Mouse (Mus musculus) ZHBTc4 (cell line): ENCODE results near the gene Golga7b.
A peak's percentile ranks its signal among the peaks of the same experiment; 100 is the strongest.

Experiments used
- DNase-seq: peaks from one replicate; pipeline ENCODE4 v3.0.0-alpha.2; 2011; ENCODE audit warnings: low read depth, low spot score

The Golga7b gene

DNA sequence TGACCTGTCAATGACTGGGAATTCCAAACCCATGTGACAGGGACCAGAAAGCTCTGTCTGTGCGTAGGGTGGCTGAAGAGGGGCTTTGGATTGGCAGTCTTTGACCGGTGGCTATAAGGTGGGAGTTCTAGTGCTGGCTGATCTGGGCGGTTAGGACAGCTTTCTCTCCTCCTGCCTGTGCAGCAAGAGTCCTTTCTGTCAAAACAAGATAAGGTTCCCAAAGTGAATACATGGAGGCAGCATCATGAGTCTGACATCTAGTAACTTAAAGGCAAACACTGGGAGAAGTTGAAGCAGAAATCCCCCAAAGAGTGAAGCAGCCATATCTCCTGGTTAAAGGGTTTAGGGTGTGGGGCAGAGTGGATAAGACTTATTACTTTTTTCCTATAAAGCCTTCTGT is at the start of gene Golga7b:
Gene Golga7b (plus strand): TSS at position 56 of the 400 bp plus-strand sequence.
- DNase-seq = no peak

DNA sequence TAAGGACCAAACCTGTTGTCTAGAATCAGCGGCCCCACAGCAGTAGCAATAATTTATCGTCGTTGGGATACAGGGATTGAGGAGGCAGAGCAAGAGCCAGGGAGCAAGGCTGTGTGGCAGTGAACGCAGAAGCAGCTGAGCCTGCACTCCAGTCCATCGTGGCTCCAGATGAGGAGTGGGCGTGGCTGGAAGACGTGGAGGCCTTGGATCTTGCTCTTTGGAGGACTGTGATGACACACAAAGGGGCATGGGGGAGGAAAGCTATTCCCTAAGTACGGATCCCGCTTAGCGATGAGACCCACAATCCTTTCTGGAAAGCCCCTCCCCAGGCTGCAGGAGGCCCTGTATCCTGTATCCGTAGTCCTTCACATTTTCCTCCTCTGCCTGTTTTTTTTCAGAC is 49.3 kb upstream of the Golga7b start:
- DNase-seq = peak; percentile 48

DNA sequence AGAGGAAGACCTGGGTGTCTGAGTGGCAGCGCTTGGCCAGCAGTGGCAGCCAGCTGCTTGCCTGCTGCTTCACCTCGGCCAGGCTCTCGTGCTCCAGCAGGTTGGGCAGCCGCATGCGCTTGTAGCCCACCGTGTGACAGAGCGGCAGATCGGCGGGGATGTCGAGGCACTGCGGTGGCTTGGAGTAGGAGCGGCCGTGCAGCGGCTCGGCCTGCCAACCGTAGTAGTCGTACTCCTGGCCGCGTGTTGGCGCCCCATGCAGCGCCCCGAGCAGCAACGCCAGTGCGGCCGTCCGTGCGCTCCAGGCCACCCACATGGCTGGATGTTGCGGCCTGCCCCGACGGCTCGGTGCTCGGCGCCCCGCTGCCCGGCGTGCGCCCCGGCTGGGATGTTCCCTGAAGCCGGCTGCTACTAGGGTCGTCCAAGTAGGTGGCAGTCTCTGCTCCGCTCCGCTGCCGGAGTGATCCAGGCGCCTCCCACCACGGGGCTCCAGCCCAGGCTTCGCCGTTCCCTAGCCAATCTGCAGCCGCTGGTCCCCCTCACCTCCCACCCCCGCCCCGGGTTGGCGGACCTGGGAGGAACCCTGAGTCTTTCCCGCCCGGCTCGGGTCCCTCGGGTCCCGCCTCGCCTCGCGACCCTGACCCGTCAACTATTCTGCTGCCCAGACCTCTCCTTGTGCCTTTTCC is 45.5 kb upstream of the Golga7b start, which contains the start of gene Sfrp5:
Gene Sfrp5 (minus strand): TSS at position 557 of the 686 bp plus-strand sequence.
- peak; percentile 70 for DNase-seq

DNA sequence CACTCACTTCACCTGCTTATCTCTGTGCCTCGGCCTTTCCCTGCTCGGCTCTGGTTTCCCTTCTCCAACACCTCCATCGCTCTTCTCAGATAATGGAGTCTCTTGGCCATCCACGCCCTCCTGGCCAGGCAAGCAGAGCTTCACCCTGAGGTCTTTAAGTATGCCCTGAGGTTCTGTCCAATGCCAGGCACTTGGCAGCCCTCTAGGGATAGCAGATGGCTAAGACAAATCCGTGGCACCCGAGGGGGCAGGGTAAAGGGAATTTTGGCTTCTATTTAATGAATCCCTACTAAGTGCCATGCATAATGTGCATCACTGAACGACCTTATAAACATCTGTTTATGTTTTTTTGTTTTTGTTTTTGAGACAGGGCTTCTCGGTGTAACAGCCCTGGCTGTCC is 44.9 kb upstream of the Golga7b start:
- no peak for DNase-seq

DNA sequence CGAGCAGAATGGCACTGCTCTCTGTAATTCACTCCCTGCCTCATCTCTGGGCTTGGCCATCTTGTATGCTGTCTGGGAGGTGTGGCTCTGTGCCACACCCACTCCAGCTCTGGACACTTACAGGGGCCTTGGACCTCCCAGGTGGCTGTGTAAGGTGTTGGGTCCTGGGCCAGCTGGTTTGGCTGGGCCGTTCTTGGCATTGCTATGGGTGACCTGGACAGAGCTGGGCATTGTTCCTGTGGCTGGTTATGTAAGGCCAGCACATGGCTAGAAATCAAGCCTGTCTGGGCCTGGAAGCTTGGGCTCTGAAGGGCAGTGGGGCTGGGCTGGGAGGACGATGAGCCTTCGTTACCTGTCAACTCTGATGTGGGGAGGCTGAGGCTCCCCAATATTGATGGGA is 43.1 kb upstream of the Golga7b start:
- no peak for DNase-seq

DNA sequence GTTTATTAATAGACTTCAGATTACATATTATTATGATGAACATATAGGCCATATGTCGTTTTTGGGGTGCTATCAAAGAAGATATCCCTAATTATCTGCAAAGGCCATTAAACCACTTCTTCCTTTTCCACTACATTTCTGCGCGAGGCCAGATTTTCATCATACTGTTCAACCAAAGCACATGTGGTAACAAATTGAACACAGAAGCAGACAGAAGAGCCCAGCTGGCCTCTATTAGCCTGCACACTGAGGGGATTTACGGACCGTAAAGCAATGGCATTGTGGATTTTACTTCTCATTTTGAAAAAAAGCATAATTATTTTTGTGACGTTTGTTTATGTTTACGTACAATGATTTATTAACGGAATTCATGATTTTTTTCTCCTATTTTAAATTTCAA is 42.2 kb upstream of the Golga7b start:
- DNase-seq = no peak

DNA sequence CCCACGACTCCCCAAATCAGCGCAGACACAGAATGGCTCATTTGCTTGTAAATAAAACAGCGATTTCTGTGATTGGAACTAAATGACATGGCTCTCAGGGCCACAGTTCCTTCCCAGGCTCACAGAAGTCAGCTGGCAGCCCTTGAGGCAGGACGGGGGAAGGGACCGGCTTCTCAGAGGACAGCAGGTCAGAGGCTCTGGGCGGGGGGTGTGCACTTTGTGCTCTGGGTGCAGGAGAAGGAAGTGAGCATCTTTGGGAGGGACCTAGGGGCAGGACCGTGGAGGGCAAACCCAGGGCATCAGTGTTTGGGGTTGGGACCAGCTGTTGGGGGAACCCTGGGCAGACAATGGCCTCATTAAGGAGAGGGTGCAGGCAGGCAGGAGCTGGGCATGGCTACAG is 37.9 kb upstream of the Golga7b start:
- no peak for DNase-seq

DNA sequence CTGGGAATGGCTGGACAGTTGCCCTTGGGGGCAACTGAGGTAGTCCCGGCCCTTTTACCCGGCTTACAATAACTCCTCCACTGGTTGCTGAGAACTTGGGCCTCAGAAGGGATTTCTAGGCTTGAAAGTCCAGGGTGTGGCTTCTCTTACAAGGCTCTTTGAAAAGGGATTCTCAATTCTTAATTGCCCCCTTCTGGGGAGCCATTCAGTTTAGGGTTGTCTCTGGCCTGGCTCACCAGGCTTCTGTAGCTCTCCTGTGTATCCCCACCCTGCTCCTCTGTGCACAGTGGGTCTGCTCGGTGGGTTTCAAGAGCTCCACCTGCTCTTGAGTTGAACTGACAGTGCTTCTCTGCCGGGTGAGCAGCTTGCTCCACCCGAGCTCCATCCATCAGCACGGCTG is 37.4 kb upstream of the Golga7b start:
- DNase-seq = peak; percentile 73

DNA sequence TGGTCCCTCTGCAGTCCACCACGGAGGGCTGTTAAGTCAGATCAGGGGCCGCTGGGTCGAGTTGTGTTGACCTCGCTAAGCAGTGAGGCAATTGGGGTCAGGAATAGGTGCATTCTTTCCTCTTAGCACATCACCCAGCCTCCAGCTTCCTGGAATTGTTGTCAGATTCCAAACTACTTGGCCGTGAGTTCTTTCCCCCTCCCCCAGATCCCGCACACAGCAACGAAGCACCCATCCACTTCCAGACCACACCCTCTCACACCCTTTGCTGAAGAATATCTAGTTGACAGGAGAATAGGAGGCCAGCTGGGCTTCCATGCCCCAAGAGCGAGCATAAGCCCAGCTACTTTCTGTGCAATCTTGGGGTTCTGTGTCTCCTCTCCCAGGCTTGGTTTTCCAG is 35.4 kb upstream of the Golga7b start:
- DNase-seq = peak; percentile 50

DNA sequence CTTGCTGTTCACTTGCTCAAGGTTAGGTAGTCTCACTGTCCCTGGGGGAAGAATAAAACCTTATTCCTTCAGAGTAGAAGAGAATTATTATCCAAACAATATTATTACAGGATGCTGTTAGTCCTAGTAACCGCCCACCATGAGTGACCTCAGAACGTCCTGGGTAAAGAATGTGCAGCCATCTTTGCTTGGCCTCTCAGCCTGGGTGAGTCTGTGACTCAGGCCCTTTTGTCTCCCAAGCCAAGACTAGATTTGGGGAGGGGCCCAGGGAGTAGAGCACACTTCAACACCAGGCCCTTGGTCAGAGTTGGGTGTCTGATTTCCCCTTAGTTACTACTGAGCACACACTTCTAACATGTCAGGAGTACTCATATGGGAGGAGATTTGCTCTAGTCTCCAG is 32.8 kb upstream of the Golga7b start:
- peak; percentile 25 for DNase-seq

DNA sequence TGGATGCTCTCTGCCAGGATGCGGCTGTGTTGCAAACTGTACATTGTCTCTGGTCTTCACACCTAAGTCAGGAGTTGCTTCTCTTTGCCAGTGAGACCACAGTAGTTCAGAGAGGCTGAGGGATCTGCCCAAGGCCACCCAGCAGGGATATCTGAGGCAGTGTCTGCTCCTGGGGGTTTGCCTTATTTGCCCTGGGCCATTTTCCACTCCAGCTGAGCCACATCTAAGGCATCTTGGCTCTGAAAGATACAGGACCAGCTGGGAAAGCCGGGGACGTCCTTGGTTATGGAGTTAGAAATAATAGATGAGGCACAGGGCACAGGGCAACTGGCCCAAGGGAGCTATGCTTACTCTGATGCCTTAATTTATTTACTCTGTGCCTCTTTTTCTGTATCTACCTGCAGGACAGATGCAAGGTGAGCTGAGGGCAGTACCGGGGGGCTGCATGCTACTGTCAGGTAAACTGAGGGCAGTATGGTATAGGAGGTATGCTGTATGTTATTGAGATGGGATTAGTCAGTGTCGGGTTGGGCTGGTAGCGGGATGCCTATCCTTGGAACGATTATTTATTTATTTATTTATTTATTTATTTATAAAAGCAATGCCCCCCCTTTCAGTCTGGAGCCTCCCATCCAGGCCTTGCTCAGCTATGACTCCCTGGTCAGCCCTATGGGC is 30.5 kb upstream of the Golga7b start:
- no peak for DNase-seq

DNA sequence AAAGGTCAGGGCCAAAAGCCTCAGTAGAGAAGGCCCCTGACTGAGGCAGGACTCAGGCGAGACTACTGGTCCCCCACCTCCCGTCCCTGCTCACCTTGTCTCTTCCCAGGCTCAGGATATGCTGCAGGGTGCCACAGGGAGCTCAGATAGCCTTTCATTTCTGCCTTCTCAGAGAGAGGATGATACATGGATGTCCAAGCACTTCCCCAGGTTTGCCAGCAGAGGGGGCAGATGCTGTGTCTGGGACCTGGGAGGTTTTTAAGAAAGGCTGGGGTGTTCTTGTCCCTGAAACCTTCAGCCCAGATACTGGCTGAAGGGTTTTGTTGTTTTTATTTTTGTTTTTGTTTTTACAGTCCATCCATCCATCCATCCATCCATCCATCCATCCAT is 30.0 kb upstream of the Golga7b start:
- DNase-seq = peak; percentile 59

DNA sequence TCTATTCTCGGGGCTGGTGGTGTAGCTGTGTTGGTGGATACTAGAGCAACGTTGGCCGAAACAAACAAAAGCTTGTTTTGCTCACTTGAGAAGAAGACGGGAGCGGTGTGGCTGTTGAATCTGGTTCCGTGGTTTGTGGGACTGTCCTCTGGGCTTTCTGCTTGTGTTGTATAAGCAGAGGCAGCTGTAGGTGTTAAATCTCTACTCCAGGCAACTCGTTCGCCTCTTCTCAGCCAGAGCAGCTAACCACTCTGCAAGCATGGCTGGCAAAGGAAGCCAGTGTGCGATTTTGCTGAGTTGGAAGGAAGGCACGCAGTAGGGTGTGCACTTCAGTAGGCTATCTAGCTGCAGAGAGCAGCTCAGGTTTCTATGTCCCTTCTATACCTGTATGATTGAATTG is 20.9 kb upstream of the Golga7b start:
- DNase-seq = no peak

DNA sequence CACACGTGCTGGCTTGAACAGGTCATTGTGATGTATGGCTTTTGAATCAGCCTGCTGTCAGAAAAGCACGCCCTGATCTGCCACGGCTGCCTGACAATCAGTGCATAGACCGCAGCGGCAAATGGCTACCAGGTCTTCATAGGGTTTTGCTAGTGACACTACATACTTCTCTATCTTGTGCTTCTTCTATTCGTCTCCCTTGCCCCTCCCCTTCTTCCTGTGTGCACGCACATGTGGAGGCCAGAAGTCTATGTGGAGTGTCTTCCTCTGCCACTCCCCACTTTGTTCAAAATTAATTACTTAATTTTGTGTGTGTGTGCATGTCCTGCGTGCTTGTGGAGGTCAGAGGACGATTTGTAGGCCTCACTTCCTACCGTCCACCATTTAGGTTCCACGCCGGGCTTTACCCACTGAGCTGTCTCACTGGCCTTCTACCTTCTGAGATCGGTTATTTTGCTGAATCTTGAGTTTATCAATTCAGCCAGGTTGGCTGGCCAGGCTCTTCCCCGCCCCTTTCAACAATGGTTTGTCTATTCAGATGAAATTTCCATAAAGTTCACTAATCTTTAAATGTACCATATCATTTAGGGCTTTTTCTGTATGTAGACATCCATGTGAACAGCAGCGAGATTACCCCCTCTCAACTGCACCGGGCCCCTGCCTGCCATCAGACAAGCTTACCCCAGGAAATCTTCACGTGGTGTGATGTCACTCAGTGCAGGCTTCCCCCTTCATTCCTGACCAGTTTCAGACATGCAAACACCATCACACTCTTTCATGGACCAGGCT is 17.7 kb upstream of the Golga7b start:
- no peak for DNase-seq

DNA sequence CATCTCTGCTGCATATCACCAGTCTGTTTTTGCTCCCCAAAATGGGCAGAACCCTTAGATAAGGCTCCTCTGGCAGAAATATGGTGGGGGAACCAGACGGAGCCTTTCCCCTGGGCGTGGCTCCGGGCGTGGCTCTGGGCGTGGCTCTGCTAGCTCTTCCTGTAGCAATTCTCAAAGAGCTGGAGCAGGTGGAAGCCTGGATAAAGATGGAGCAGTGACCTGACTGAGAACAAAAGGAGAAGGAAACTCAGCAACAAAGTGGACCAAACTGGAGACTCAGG is 17.1 kb upstream of the Golga7b start:
- DNase-seq = no peak

DNA sequence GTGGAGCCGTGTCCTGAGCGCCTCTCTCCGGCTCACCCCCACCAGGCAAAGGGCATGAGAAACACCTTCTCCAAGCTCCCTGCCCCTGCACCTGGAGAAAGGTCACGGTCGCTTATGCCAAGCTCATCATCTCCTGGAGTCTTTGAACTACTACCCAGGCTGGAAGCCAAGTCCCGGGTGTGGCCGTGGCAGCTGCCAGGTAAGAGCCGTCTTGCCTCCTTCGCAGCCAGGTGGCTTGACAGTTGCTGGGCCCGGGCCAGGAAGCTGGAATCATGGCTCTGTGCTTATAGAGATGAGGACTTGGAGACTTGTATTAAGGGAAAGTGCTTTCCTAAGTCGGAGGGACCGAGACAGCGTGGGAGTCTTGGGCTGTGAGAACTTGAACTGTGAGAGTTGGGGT is 16.4 kb upstream of the Golga7b start:
- DNase-seq = no peak

DNA sequence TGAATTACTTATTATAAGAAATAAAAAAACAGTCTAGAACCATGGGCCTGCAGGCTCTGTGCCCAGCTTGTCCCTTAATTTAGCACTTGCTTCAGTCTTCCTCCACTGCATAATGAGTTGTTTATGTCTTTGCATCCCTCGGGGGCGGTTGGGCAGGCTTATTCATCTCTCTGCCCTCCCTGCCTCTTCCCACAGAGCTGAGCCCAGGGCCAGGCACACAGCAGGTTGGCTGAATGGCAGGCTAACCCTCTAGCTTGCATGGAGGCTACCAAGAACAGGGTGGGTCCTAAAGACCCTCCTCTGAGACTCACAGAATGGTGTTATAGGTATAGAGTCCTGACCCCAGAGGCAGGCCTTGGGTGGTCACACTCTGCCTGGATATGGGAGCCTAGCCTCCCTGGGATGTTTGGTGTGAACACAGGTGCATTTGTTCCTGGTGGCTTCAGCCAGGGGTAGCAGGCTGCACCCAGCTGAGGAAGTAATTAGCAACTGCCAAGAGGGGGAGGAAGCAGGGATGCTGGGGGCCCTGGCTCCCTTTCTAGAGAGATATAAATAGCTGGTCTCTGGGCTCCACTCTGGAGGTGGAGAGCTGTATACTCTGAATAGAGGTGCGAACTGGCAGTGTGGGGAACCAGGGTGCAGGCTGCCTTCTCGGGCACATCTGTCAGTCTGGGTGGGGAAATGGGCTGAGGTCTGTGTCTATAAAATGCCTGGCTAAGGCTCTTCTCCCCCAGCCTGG is 9.6 kb upstream of the Golga7b start:
- DNase-seq = no peak

DNA sequence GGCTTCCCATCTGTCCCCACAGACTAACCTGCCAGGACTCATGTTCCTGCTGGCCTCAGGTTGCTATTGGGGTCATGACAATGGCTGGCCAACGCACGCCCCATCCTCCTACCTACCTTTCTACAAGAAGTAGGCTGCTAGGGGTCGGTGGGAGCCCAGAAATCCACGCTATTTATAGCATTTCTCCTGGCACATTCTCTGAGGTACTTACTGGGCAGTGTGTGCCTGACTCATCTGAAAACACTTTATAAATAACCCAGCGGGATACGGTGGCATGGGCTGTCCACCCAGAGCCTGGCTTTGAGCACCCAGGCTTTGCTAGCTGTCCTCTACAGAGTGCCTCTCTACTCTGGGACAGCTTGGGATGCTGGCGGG is 9.0 kb upstream of the Golga7b start:
- DNase-seq = no peak

DNA sequence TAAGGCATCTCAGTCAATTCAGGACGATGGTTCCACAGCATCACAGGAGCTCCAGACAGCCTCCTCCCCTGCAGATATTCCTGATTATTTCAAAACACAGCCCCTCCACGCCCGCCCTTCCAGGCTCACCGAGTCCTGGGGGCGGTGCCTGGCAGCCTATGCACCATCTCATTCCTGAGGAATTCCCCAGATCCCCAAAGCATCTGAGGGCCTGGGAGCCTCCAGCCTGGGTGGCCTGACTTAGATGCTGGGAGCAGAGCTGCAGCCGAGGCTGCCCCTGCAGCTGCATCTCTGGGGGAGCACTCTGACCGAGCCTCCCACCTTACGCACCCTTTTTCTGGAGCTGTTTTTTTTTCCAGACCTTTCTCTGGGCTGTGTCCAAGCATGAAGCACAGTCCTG is 6.5 kb upstream of the Golga7b start:
- DNase-seq = no peak

DNA sequence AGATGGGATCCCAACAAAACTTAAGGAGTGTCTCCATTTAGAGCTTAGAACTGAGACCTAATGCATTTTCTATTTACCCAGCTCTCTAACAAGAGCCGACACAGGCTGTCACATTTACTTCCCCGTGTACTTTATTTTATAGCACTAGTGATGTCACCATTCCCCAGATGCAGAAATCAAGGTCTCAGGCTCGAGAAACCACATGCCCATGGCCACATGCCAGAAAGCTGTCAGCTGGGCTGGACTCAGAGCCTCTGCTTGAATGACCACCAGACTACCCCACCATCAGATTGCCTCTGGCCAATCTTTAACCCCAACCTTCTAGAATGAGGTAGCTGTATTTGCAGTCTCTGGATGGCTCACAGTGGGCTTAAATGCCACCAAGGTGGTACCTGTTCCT is 4.0 kb upstream of the Golga7b start:
- DNase-seq = no peak

DNA sequence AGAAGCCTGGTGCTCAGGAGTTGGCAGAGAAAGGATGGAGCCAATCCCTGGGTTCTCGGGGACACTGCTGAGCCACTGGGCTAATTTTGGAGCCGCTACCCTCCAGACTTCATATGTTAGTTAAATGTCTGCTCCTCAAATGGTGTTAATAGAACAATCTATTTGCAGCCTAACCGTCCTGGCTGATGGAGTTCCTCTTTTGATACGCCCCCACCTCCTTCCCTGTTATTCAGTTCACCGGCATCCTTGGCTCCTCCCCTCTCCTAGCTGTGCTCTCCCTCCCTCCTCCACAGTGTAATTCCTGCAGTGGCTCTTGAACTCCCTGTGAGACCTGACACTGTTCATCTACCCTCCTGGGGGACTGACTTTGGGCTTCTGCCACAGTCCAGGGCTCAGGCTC is 748 bp upstream of the Golga7b start:
- no peak for DNase-seq
